Mouse (Mus musculus) cerebellum, postnatal 4 days (tissue): ENCODE measurements around the gene Flot1.

ENCODE experiments used
- DNase-seq, 2 experiments: peaks; one replicate each; pipeline ENCODE4 v3.0.0; 2022; ENCODE audit warnings: low spot score in 2 of 2, mixed read lengths in 1 of 2

Flot1 gene

DNA sequence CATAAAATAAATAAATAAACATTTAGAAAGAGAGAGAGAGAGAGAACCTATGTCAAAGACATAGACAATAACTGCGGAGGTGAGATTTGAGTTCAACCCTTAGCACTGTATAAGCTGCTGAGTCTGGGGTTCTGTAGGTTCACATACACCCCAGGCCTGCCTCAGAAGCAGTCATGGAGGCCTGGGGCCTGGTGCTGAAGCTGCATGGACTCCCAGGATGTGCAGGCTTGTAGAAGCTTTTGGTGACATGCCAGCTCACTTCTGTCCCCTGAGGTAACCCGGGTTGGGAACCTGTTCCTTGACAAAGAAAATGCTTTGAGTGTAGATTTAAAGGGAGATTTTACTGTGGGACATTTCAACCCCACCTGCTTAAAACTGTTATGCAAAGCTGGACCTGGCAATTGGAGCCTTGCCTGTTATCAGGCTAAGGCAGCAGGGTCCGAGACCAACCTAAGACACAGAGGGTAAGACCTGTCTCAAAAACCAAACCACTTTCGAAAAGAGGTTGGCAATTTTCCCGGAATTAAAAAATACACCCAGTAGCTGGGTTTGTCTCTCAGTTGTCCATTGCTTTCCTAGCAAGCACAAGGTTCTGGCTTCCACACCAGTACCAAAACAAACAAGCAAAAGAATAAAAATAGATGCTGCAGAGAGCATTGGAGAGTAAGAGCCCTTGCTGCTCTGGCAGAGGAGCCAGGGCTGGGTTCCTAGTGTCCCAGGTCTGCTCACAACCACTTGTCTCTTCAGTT lies 12.0 kb upstream of the Flot1 start:
- no peak for DNase-seq

DNA sequence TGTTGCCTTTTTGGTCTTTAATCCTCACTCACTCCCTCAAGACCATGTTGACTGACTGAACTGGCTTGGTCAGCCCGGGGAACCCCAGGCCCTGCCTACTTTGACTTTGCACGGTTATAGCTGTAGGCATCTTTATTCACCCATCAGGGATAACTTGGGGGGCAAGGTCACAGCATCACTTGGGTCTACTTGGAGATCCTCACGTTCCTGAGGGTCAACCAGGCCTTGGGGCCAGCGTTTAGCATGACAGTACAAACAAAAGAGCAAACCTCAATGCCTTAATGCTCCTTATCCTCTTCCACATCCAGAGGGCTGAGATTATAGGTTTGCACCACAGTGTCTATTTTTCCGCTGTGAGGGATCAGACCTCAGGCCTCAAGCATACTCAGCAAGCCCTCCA lies 10.7 kb upstream of the Flot1 start:
- DNase-seq, result no peak

DNA sequence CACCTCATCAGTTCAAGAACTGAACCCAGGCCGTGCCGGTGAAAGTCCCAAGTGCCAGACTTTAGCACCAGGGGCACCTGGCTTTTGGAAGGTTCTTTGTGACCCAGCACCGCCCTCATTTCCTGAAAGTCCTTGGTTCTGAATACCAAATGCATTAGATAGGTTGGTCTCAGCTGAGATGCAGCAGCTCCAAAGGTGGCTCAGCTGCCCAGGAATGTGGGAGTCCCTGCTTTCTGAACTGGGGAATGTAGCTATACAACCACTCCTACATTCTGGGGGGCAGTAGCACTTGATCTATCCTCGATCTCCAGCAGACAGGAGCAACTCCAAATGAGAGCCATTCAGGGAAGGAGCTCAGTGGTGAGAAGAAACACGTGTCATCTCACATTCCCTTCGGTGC lies 10.3 kb upstream of the Flot1 start:
- no peak for DNase-seq

DNA sequence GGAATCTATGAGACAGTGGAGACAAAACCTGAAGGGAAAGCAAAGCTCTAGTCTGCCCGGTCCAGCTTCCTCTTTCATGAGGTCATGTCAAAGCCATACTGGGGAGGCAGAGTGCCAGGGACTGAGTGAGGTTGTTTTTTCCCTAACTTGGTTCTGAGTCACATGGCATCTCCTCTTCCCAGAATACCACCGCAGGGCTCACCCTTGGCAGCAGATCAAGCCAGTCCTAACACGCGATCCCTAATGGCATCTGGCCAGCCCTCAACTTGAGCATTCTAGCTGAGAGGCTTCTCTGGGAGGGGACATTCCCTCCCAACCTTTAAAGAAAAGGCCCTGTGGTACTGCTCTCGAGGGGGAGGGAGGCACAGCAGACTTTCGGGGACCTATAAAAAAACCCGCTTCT lies 9.8 kb upstream of the Flot1 start:
- DNase-seq, result peak in 1 of 2 experiments; percentile 60

DNA sequence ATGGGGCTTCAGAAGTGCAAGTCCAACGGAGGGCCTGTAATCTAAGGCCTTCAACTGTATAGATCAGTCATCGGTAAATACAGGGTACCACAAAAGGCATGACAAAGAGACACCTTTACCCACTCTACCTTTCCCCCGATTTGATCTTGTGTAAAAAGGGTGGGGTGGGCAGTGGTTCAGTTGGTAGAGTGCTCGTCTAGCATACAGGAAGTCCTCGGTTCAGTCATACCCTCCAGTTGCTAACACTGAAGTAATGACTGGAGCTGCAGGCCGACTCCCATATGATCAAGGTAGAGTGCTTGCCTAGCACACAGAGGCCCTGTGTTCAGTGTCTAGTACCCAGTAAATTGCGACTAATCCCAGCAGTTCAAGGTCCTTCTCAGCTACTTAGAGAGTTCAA lies 9.4 kb upstream of the Flot1 start:
- DNase-seq, result no peak

DNA sequence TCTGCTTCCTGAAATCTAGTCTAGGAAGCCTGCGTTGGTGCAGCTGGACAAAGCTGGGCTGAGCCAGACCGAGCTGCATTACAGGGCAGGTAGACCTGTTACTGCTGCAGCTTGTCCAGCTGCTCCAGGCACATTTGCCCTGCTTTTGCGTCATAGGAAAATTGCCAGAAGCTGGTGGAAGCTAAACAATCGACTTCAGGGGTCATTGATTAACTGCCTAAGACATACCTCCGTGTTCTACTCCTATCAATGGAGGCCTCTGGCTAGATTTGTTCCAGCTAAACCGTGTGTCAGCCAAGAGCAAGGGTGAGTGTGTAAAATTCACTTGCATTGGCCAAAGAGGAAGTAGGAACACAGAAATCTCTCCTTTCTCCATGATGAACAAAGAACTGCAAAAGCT lies 8.4 kb upstream of the Flot1 start:
- no peak for DNase-seq

DNA sequence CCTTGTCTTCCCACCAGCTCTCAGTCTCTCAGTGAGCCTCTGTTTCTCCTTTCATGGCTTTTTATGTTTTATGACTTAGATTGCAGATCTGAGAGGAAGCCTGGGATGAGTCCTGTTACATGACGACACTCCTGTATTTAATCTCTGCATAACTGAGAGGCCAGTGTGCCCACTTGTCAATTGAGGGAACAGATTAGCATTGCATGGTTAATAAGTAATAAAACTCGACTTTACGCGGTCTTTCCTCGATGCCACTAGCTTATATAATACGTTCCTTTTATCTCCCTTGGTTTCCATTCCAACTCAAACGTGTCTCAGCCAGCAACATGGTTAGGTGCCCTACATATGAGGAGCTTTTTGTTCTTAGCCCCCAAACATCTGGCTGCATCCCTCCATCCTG lies 7.2 kb upstream of the Flot1 start:
- DNase-seq, result no peak

DNA sequence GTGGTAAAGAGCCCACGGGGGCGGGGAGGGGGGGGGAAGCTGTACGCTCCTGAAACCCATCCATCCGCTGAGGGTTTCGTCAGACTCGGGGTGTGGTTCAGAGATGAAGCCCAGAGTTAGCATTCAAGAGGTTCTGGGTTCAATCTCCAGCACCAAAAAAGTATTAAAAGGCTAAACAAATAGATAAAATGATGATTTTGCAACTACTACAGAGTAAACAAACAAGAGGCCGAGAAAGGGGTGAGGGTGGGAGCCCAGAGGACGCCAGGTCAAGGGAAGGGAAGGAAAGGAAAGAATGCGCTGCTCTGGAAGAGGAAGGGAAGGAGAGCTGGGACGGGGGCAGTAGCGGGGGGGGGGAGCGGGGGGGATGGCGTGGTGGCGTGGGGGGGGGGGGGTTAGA lies 6.3 kb upstream of the Flot1 start:
- no peak for DNase-seq

DNA sequence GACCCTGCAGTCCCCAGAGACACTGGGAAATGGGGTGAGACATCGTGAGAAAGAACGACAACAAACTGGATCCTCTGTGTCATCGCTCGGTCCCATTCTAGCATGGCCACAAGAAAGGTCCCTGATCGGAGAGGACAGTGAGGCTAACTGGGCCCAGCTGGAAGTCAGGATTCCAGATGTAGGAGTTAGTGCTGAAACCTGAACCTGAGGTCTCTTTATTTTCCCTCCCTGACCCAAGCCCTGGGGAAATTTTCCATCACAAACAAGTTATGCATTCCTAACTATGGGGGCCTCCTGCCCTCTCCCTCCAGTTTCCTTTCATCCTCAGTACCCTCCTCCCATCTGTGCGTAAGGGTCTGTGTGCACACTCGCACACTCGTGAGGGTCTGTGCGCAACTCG lies 5.8 kb upstream of the Flot1 start:
- no peak for DNase-seq

DNA sequence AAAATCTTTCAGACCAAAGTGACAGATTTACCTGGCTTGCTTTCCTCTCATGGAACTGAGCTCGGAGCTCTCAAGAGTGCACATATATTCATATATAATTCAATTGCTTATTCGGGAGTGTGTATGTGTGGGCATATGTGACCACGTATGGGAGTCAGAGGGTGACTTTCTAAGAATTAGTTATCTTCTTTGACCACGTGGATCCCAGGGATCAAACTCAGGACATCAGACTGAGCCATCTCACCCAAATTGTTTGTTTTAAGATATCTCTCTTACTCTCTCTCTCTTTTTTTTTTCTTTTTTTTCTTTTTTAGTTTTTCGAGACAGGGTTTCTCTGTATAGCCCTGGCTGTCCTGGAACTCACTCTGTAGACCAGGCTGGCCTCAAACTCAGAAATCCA lies 2.9 kb upstream of the Flot1 start:
- DNase-seq, result no peak

DNA sequence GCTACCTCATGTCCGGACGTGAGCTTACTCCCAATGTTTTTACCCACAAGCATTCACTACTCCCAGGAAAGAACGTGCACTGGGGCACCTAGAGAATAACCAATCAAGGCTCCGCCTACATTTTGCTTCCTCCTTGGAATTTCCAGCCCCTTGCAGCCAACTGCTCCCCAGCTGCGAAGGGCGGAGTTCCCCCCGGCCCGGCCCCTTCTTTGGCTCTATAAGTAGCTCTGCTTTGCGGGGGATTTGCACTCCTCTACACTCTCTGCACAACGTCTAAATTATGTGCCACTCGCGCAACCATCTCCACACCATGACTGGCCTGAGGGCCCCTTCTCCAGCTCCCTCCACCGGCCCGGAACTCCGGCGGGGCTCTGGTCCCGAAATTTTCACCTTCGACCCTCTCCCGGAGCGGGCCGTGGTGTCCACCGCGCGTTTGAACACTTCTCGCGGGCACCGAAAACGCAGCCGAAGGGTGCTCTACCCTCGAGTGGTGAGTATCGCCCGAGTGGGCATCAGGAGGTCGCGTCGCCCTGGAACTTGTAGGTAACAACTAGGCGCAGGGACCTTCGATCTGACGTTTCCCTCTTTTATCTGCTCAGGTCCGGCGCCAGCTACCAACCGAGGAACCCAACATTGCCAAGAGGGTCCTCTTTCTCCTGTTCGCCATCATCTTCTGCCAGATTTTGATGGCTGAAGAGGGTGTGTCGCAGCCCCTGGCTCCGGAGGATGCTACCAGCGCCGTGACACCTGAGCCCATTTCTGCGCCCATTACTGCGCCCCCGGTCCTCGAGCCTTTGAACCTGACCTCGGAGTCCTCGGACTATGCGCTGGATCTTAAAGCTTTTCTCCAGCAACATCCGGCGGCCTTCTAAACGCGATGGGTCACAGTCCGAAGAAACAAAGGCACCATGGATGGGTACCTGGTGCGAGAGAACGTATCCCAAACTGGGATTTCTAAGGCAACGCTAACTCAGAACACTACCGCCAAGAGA lies 1.3 kb upstream of the Flot1 start, which contains the start of gene Ier3:
Gene Ier3, plus strand, starts transcription at position 246 of the 992 bp plus-strand sequence.
- DNase-seq, result peak in 1 of 2 experiments; percentile 64

DNA sequence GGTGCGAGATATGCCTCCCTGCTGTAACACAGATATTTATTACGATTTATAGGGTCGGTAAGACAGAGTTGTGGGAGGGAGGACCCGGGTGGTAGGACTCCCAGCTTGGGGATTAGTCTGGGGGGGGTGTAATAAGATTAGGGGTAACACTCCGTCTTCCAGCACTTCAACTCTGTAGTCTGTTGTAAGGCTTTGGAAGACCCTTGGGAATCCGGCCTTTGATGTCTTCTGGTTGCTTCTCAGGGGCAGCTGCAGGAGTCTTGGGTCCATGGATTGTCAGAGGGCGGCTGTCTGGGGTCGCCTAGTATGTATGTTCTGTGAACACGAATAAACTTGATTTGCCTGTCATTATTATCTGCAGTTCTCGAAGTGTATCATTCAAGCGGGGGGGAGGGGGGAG lies 466 bp upstream of the Flot1 start:
- no peak for DNase-seq

DNA sequence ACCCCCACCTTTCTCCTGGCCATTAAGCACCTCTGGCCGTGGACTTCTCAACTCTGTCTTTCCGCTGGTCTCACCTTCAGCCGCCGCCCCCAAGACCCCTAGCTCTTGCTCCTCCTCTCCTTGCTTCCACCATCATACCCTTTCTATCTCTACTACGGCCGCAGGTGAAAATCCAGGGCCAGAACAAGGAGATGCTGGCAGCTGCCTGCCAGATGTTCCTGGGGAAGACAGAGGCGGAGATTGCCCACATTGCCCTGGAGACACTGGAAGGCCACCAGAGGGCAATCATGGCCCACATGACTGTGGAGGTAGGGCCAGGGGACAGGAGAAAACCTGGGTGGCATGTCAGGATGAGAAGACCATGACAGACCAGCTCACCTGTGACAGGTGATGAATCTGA lies 1.4 kb downstream of the Flot1 start:
- no peak for DNase-seq

DNA sequence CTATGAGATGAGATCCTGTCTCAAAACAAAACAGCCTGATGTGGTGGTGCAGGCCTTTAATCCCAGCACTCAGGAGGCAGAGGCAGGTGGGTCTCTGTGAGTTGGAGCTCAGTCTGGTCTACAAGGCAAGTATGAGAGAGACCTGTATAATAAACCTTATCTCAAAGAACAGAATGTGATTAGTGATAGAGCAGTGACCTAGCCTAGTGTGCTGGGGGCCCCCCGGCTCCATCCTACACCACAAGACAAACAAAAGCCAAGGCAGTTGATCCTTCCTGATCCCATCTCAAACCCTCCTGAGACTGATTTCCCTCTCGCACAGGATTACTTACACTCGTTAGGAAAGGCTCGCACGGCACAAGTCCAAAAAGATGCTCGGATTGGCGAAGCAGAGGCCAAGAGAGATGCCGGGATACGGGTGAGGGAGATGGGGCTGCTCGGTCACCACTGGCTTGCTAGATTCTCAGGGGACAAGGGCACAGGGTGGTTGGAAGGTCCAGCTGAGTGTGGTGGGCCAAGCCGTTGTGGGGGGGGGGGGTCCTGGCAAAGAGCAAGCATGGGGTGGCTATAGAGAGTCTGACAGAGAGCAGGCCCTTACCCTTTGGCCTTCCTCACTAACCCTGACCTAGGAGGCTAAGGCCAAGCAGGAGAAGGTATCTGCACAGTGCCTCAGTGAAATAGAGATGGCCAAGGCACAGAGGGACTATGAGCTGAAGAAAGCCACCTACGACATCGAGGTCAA lies 2.2 kb downstream of the Flot1 start:
- no peak for DNase-seq

DNA sequence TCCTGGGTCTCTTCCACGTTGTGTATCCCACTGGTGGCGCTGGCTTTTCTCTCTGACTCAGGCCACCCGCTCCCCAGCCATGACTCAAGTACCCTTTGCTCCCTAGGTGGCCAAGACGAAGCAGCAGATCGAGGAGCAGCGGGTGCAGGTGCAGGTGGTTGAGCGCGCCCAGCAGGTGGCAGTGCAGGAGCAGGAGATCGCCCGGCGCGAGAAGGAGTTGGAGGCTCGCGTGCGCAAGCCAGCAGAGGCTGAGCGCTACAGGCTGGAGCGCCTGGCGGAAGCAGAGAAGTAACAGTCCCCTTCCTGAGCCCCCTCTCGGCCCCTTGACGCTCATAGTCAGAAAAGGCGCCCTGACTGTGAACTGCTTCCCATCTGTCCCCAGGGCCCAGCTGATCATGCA lies 6.7 kb downstream of the Flot1 start:
- peak; percentile 65 to 76 for DNase-seq

DNA sequence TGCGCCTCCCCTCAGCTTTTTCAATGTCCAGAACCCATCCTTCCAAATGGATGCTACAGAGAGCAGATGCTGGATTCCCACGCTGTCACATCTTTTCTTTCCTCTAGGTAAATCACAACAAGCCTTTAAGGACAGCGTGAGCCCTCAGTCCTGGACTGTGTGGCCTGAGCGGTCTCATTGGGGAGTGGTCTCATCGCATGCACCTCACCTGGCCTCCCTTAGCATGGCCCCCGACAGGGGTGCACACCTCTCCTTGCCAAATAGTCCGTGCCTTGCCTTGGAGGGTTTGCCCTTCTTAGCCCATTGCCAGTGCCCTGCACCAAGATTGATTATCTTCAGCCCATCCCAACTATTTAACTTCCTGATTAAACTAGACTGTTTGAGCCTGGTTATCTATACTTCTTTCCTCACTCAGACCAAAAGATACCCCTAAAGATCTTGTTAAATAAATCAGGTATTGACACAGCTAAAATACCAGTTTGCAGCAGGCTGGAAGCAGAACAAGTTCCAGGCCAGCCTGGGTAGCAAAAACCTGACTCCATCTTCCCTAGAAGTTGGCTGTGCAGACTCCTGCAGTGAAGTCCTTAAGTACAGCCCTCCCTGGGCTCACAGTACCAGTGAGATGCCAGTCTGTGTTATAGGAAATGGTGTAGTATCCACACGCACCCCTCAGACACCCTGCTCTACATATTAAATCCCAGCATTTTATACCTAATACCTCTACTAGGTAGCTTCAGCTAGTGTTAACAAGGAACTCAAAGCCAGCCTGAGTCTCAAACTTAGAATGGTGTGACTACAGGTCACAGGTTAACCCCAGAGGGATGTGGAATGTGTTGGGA lies 9.6 kb downstream of the Flot1 start:
- DNase-seq, result no peak

DNA sequence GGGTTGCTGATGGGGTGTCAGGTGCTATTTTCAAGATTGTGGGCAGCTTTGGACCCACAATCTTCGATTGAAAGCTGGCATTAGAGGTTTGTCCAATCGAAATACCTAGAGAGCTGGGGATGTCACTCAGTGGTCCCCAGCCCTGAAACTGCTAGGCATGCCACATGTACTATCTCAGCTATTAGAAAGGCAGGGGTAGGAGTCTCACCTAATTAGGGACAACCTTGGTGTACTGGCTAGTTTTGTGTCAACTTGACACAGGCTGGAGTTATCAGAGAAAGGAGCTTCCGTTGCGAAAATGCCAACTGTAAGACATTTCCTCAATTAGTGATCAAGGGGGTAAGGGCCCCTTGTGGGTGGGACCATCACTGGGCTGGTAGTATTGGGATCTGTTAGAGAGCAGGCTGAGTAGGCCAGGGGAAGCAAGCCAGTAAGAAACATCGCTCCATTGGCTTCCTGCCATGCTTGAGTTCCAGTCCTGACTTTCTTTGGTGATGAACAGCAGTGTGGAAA lies 10.3 kb downstream of the Flot1 start:
- DNase-seq, result no peak

DNA sequence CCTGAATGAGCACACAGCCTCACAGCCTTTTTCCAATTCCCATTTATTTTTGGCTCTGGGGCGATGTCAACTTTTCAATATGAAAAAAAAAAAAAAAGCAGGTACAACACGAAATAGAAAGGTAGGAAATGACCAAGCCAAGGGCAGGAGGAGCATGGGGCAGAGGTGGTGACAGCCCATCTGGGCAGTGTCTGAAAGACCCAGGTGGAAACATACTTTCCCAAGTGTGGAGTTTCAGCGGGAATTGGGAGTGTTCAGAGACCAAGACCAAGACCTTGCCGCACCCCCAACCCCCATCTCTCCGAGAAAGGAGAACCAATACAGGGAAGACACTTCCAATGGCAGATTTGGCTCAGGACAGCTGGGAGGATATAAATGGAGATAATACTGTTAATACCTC lies 10.9 kb downstream of the Flot1 start:
- no peak for DNase-seq

DNA sequence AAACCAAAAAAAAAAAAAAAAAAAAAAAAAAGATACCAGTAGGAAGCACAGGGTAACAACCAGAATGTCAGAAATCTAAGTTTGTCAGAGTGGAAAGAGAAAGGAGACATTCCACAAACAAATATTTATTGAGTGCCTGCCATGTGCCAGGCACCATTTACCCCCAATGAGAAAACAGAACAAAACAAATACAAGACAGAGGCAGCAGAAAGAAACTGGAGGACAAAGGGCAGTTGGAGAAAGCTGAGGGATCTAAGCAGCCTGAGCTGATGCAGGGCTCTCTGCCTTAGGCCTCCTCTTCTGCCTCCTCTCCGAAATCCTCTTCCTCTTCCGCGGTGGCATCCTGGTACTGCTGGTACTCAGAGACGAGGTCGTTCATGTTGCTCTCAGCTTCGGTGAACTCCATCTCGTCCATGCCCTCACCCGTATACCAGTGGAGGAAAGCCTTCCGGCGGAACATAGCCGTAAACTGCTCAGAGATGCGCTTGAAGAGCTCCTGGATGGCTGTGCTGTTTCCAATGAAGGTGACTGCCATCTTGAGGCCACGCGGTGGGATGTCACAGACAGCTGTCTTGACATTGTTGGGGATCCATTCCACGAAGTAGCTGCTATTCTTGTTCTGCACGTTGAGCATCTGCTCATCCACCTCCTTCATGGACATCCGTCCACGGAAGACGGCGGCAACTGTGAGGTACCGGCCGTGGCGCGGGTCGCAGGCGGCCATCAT lies 11.8 kb downstream of the Flot1 start:
- DNase-seq, result no peak

DNA sequence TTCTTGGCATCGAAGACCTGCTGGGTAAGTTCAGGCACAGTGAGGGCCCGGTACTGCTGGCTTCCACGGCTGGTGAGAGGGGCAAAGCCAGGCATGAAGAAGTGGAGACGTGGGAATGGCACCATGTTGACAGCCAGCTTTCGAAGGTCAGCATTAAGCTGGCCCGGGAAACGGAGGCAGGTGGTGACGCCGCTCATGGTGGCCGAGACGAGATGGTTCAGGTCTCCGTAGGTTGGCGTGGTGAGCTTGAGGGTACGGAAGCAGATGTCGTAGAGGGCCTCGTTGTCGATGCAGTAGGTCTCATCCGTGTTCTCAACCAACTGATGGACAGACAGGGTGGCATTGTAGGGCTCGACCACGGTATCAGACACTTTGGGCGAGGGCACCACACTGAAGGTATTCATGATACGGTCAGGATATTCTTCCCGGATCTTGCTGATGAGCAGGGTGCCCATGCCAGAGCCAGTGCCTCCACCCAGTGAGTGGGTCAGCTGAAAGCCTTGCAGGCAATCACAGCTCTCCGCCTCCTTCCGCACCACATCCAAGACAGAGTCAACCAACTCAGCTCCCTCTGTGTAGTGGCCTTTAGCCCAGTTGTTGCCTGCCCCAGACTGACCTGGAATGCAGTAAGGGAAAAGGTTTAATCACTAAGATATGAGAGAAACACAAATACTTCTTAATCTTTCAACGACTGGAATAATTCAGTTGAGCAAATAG lies 12.6 kb downstream of the Flot1 start:
- no peak for DNase-seq
